Mouse (Mus musculus): ENCODE results near the gene Fam107a.
A peak's percentile ranks its signal among the peaks of the same experiment; 100 is the strongest.

DNA sequence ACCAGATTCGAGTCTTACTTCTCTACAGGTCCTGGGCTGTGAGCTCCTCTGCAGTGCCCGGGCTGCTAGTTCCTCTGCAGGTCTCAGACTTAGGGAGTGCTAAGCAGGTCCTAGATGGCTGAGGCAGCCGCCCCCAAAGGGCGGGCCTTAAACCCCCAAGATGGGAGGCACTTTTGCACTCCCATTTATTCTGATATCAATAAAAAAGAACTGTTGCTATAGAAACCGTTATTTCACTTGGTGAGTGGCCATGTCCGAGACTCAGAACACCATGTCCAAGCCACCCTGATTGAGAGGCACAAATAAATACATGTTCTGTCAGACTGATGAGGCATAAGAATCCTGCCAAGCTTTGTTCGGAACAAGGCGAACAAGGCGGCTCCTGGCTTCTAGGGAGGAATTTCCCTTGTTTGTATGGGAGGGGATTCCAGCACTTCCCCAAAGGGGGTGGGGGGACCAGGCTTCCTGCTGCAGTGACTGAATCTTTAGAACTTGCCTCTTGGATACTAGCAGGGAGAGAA, 8.1 kb downstream of the Fam107a start:
- TF ChIP-seq EP300 (IDR thresholded peaks at IDR 0.05) (peak; percentile 97), CTCF (IDR thresholded peaks at IDR 0.05) (no peak)
